Mouse (Mus musculus): ENCODE data around the gene Gpatch1. TPM values are rescaled to one million over a fixed set of nuclear protein-coding genes. Genes with fewer than 3 reads are reported as not detected.

Gpatch1 gene
- polyA plus RNA-seq, 1 experiment from 2014 or later: 14.8 TPM

DNA sequence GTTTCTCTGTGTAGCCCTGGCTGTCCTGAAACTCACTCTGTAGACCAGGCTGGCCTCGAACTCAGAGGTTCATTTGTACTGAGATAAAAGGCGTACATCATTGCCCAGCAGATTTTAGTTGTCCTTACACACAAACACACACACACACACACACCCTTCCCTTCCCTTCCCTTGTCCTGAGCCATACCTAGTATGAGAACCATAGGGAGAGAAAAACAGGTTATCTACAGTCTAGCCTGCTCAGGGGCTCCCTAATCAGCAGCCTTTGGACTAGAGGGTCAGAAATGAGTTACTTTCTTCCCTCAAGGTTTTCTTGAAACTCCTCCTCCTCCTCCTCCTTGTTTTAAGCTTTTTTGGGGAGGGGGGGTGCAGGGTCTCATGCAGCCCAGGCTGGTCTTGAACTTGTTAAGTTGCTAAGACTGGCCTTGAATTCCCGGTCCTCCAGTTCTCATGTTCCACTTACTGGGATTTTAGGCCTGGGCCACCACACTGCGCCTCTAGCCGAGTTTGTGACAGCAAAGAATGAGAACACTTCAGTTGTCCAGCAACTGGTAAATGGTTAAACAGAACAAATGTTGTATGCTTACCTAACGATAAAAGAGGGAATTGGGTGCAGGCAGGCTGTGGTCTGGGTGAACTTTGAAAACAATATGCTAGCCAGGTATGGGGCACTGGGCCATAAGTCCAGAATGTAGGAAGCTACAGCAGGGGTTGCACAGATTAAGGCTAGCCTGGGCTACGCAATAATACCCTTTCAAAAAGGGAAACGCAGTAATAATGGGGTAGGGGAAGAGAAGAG, 31.8 kb upstream of the Gpatch1 start:
- Histone ChIP-seq H3K36me3 (ENCODE audit: control insufficient read depth, insufficient read depth, low read length) (no peaks in the 10 kb centered on the region), H3K9ac (ENCODE audit: low read depth, low read length) (peak overlapping the region; percentile 27; the same call in 1 of the 2 replicates), H3K4me2 (ENCODE audit: low read depth, low read length) (peak overlapping the region; percentile 31; the same call in 1 of the 2 replicates), H3K4me3 (ENCODE audit: low read length) (no peak overlapping the region), H3K27ac (ENCODE audit: low read length) (peak overlapping the region; percentile 92), H3K4me1 (ENCODE audit: control insufficient read depth, insufficient read depth, low read length) (peaks cover 30% of the 10 kb centered on the region), H3K9me3 (ENCODE audit: control insufficient read depth, low read length) (no peaks in the 10 kb centered on the region), H3K27me3 (replicated peaks; ENCODE audit: control insufficient read depth, insufficient read depth, low read length) (no peaks in the 10 kb centered on the region)
- peak; percentile 57 for ATAC-seq
- WGBS: 59% methylated on average over 8 of the region's 8 CpGs

DNA sequence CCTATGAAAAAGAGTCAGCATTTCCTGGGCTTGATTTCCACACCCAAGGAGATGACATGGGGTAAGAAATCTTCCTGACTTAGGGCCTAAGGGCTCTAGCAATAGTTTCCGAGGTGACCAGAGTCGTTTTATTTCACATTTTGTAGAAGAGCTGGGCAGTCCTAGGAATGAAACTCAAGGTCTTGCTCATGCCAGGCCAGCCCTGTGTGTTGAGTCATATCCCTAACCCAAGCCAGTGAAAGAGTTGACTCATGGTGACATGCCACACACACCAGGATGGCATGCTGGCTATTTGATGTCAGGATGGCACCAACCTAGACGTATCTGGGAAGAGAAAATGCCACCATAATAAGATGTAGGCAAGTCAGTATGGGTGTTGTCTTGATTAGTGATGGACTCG, 30.8 kb upstream of the Gpatch1 start:
- Histone ChIP-seq H3K27ac (ENCODE audit: low read length) (peak overlapping the region; percentile 91), H3K4me3 (ENCODE audit: low read length) (no peak overlapping the region), H3K36me3 (ENCODE audit: control insufficient read depth, insufficient read depth, low read length) (no peaks in the 10 kb centered on the region), H3K4me1 (ENCODE audit: control insufficient read depth, insufficient read depth, low read length) (peaks cover 22% of the 10 kb centered on the region), H3K27me3 (replicated peaks; ENCODE audit: control insufficient read depth, insufficient read depth, low read length) (no peaks in the 10 kb centered on the region), H3K4me2 (ENCODE audit: low read depth, low read length) (no peak overlapping the region), H3K9ac (ENCODE audit: low read depth, low read length) (no peak overlapping the region; the same call in 1 of the 2 replicates), H3K9me3 (ENCODE audit: control insufficient read depth, low read length) (no peaks in the 10 kb centered on the region)
- no peak for ATAC-seq
- 78% methylated on average over 4 of the region's 4 CpGs for WGBS

DNA sequence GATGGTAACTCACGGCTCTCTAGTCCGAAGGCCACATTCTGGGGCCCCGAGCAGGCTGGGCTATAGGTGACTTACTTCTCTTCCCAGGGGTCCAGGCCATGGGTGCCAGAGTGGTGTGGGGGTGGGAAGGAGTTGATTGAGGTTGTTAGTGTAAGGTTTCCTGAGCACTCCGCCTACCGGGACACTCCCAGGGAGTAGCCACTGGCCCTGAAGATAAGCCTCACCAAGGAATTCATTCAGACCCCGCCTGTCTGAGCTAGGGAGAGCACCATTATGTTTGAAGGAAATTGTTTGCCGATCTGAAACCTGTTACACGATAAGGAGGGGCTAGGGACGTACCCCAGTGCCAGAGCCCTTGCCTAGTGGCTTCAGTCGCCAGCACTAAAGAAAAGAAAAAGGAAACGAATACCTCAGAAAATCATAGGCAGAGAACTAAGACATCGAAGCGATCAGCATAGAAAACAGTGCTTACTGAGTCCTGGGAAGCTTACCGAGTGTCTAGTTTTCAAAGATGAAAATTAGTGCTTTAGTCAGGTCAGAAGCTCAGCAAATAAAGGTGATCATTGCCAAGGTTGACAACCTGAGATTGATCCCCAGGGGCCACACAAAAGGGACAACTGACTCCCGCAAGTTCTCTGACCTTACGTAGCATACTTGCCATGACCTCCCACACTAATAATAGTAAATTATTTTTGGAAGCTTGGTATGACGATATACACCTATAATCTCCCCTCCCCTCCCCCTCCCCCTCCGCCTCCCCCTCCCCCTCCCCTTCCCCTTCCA, 29.9 kb upstream of the Gpatch1 start:
- Histone ChIP-seq H3K27me3 (replicated peaks; ENCODE audit: control insufficient read depth, insufficient read depth, low read length) (no peaks in the 10 kb centered on the region), H3K36me3 (ENCODE audit: control insufficient read depth, insufficient read depth, low read length) (no peaks in the 10 kb centered on the region), H3K9ac (ENCODE audit: low read depth, low read length) (0 out of 2 replicates have a peak overlapping the region, but pooled peaks have one; percentile 24), H3K27ac (ENCODE audit: low read length) (peak overlapping the region; percentile 91), H3K4me1 (ENCODE audit: control insufficient read depth, insufficient read depth, low read length) (peaks cover 18% of the 10 kb centered on the region), H3K9me3 (ENCODE audit: control insufficient read depth, low read length) (no peaks in the 10 kb centered on the region), H3K4me3 (ENCODE audit: low read length) (peak overlapping the region; percentile 15; the same call in 1 of the 2 replicates), H3K4me2 (ENCODE audit: low read depth, low read length) (peak overlapping the region; percentile 44)
- 47% methylated on average over 18 of the region's 18 CpGs for WGBS
- peak; percentile 70 for ATAC-seq

DNA sequence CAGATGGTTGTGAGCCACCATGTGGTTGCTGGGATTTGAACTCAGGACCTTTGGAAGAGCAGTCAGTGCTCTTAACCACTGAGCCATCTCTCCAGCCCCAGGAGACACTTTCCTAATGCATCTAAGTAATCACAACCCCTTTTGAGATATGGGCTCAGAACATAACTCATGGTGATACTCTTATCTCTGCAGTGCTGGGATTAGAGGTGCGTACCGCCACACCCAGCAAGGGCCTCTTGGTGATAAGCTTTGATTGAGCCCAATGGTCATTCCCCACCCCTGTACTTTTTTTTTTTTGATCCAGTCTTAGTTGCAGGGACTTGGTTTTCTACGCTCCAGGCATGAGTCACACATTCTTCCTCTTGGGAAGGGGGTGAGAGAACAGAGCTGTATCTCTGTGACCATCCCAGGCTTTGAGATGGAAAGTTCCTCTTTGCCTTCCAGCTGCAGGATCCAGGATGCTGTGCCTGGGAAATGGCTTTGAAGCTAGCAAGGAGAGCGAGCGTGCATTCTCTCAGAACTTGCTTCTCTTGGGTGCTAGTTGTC, 26.6 kb upstream of the Gpatch1 start:
- H3K27me3 ChIP-seq (replicated peaks; ENCODE audit: control insufficient read depth, insufficient read depth, low read length): no peaks in the 10 kb centered on the region
- 67% methylated on average over 5 of the region's 5 CpGs for WGBS
- no peak overlapping the region for H3K9ac ChIP-seq (ENCODE audit: low read depth, low read length)
- peak; percentile 80 for ATAC-seq
- no peak overlapping the region for H3K4me3 ChIP-seq (ENCODE audit: low read length)
- H3K9me3 ChIP-seq (ENCODE audit: control insufficient read depth, low read length): no peaks in the 10 kb centered on the region
- H3K4me2 ChIP-seq (ENCODE audit: low read depth, low read length): peak overlapping the region; percentile 35
- H3K4me1 ChIP-seq (ENCODE audit: control insufficient read depth, insufficient read depth, low read length): peaks cover 25% of the 10 kb centered on the region
- H3K27ac ChIP-seq (ENCODE audit: low read length): peak overlapping the region; percentile 83
- H3K36me3 ChIP-seq (ENCODE audit: control insufficient read depth, insufficient read depth, low read length): no peaks in the 10 kb centered on the region

DNA sequence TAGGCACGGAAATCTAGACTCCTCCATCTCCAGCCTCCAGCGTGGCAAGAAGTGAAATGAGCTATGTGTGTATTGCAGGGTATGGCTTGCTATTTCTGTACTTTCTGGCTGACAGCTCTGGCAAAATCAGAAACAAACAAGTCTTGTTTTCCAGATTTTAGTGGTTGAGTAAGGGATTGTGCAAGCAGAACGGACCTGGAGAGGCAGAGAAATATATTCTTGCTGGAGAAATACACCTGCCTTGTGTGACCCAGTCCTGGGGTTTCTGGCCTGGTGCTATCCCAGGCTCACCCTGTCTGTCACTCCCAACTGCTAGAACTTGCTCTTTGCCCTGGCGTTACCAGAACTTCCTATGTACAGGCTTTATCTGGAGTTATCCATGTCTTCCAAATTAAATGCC, 24.3 kb upstream of the Gpatch1 start:
- 48% methylated on average over 4 of the region's 4 CpGs for WGBS
- no peaks in the 10 kb centered on the region for H3K9me3 ChIP-seq (ENCODE audit: control insufficient read depth, low read length)
- H3K27me3 ChIP-seq (replicated peaks; ENCODE audit: control insufficient read depth, insufficient read depth, low read length): no peaks in the 10 kb centered on the region
- no peak for ATAC-seq
- H3K36me3 ChIP-seq (ENCODE audit: control insufficient read depth, insufficient read depth, low read length): no peaks in the 10 kb centered on the region
- H3K4me2 ChIP-seq (ENCODE audit: low read depth, low read length): no peak overlapping the region
- H3K4me3 ChIP-seq (ENCODE audit: low read length): no peak overlapping the region
- peaks cover 22% of the 10 kb centered on the region for H3K4me1 ChIP-seq (ENCODE audit: control insufficient read depth, insufficient read depth, low read length)
- peak overlapping the region; percentile 66 for H3K27ac ChIP-seq (ENCODE audit: low read length)
- no peak overlapping the region for H3K9ac ChIP-seq (ENCODE audit: low read depth, low read length)

DNA sequence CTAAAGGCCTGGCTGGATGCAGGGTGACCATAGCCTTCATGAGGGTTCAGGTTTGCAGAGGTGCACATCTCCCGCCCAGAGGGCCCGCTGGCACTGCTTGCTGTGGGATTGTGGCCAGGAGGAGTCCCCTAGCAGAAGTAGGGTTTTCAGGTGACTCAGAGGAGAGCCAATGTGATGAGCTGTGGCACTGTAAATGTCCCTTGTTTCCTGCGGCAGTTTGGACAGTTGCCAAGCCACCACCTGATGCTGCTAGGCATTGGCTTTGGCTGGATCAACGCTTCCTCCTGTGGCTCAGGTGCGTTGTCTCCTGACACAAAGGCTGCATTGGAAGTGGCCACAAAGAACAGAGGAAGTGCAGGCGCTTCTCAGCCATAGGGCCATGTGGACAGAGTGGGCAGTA, 23.0 kb upstream of the Gpatch1 start:
- Histone ChIP-seq H3K4me1 (ENCODE audit: control insufficient read depth, insufficient read depth, low read length) (peaks cover 22% of the 10 kb centered on the region), H3K27ac (ENCODE audit: low read length) (peak overlapping the region; percentile 55), H3K9ac (ENCODE audit: low read depth, low read length) (peak overlapping the region; percentile 44), H3K4me3 (ENCODE audit: low read length) (no peak overlapping the region), H3K9me3 (ENCODE audit: control insufficient read depth, low read length) (no peaks in the 10 kb centered on the region), H3K4me2 (ENCODE audit: low read depth, low read length) (peak overlapping the region; percentile 2; the same call in 1 of the 2 replicates), H3K36me3 (ENCODE audit: control insufficient read depth, insufficient read depth, low read length) (no peaks in the 10 kb centered on the region), H3K27me3 (replicated peaks; ENCODE audit: control insufficient read depth, insufficient read depth, low read length) (no peaks in the 10 kb centered on the region)
- WGBS: 53% methylated on average over 6 of the region's 6 CpGs
- peak; percentile 57 for ATAC-seq

DNA sequence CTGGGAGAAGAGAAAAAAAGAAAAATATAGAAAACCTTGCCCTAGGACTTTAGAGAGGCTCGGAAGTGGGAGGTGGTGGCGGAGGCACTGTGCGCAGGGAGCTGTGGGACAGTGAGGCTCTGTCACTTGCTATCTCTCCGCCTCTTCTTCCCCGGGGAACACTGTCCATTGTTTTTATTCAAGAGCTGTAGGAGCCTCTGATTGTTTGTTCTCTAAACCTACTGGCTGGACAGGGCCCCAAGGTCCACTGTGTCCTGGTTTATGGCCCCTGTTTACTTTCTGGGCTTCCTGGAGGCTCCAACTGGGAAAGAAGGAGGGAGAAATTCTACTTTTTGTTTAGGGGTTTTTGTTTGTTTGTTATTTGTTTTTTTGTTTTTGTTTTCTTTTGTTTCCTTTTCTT, 22.0 kb upstream of the Gpatch1 start:
- no peak for ATAC-seq
- H3K27ac ChIP-seq (ENCODE audit: low read length): peak overlapping the region; percentile 55

DNA sequence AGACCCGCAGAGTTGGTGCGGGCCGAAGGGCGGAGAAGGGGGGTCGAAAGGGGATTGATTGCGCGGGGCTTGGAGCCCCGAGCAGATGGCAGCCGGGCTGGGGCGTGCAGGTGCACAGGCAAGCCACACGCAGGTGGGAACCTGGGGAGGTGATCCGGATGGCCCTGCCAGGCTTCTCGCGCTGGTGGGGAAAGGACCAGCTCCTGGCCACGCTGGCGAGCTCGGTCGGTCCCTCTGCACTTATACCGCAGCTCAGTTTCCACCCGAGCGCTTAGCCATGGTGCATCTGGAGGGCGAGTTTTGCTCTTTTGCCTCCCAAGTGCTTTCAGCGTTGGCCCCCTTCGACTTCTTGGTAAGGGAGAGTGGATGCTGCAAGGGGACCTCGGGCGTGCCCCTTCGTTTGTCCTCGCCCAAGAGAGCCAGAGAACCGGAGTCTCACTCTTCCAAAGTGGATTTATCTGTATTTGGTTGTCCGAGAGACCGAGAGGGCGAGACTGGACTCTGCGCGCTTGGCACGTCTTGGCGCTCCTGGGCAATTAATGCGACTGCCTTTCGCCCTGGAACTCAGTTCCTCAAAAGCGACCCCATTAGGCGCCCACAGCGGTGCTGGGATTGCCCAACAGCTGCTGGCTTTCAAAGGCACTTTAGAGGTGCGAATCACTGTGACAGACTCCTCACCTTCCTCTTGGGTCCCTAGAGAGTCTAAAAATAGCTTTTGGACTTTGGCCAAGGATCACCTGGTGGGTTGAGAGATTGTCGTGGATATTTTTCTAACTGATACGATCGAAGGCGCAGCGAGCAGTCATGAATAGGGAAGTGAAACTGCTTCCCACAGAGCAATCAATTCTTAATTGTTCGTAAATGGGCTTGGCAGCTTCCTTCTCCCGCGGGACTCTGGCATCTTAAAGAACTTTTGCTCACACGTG, 16.6 kb upstream of the Gpatch1 start:
- H3K36me3 ChIP-seq (ENCODE audit: control insufficient read depth, insufficient read depth, low read length): no peaks in the 10 kb centered on the region
- peak overlapping the region; percentile 89 for H3K4me2 ChIP-seq (ENCODE audit: low read depth, low read length)
- H3K4me1 ChIP-seq (ENCODE audit: control insufficient read depth, insufficient read depth, low read length): peaks cover 9% of the 10 kb centered on the region
- H3K9ac ChIP-seq (ENCODE audit: low read depth, low read length): peak overlapping the region; percentile 86
- peak overlapping the region; percentile 70 for H3K4me3 ChIP-seq (ENCODE audit: low read length)
- H3K27me3 ChIP-seq (replicated peaks; ENCODE audit: control insufficient read depth, insufficient read depth, low read length): no peaks in the 10 kb centered on the region
- under 1% methylated on average over 51 of the region's 51 CpGs for WGBS
- no peaks in the 10 kb centered on the region for H3K9me3 ChIP-seq (ENCODE audit: control insufficient read depth, low read length)
- peak; percentile 8 for ATAC-seq
- peak overlapping the region; percentile 96 for H3K27ac ChIP-seq (ENCODE audit: low read length)

More for the DNA sequence above, 22.0 kb upstream of the Gpatch1 start:
- no peak overlapping the region; the same call in 1 of the 2 replicates for H3K9ac ChIP-seq (ENCODE audit: low read depth, low read length)
- H3K4me1 ChIP-seq (ENCODE audit: control insufficient read depth, insufficient read depth, low read length): peaks cover 20% of the 10 kb centered on the region
- H3K4me3 ChIP-seq (ENCODE audit: low read length): no peak overlapping the region
- 33% methylated on average over 5 of the region's 5 CpGs for WGBS
- peak overlapping the region; percentile 17 for H3K4me2 ChIP-seq (ENCODE audit: low read depth, low read length)
- H3K27me3 ChIP-seq (replicated peaks; ENCODE audit: control insufficient read depth, insufficient read depth, low read length): no peaks in the 10 kb centered on the region
- H3K9me3 ChIP-seq (ENCODE audit: control insufficient read depth, low read length): no peaks in the 10 kb centered on the region
- no peaks in the 10 kb centered on the region for H3K36me3 ChIP-seq (ENCODE audit: control insufficient read depth, insufficient read depth, low read length)

Measured in intestine, embryonic 16.5 days (tissue).